Mouse (Mus musculus): ENCODE measurements around the gene 1700012P22Rik. TPM values are rescaled to one million over a fixed set of nuclear protein-coding genes. Genes with fewer than 3 reads are reported as not detected.

Gene 1700012P22Rik
- not detected in 2 replicates for polyA plus RNA-seq (2012; rRNA removed)
- polyA plus RNA-seq (2014; fragmentation: Nextera tagmentation; extraction: Ambion mirVana) = not detected in 2 replicates

DNA sequence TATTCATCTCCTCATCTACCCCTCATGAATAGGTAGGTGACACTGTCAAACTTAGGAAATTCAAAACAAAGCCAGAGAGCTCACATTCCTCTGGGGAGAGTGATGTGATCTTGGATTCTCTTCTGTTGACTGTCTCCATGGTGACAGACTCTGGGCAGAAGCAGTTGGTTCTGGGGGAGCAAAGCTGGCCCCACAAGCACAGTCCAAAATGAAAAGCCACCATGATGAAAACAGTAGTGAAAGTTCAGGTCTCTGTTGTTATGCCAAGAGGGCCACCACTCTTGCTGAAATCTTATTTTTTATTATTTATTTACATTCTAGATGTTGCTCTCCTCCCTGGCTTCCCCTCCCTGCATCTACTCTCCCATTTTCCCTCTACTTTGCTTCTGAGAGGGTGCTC lies at the start of gene 1700012P22Rik:
1700012P22Rik (minus strand) TSS at position 101 of the 400 bp plus-strand sequence.
- Histone ChIP-seq H3K27ac (no peak within 1 kb of the TSS), H3K4me3 (ENCODE audit: insufficient read depth in 1 of 2, low read depth in 2 of 2, low read length in 2 of 2) (no peak within 1 kb of the TSS), H3K4me1 (replicated peaks; ENCODE audit: control insufficient read depth in 2 of 2, insufficient read depth in 2 of 2, low read length in 1 of 2) (no peaks in the 10 kb centered on the region), H3K27me3 (ENCODE audit: control insufficient read depth, insufficient read depth, low read length) (no peaks in the 10 kb centered on the region), H3K36me3 (replicated peaks; ENCODE audit: control insufficient read depth, insufficient read depth, low read depth) (no peaks in the 10 kb centered on the region), H3K9ac (replicated peaks) (no peak within 1 kb of the TSS), H3K4me2 (ENCODE audit: low read depth) (no peak within 1 kb of the TSS), H3K9me3 (ENCODE audit: control insufficient read depth, low read length) (no peaks in the 10 kb centered on the region)
- TF ChIP-seq EP300 (IDR thresholded peaks at IDR 0.05; ENCODE audit: low read depth) (no peak), CTCF (IDR thresholded peaks at IDR 0.05; ENCODE audit: low read depth) (no peak)
- ATAC-seq (ENCODE audit: insufficient read depth) (no peak), DNase-seq (ENCODE audit: low read depth in 3 of 3, low spot score in 3 of 3) (no peak)

- Histone ChIP-seq H3K36me3 (replicated peaks; ENCODE audit: control insufficient read depth, insufficient read depth, low read depth) (no peaks in the 10 kb centered on the region), H3K27ac (no peak overlapping the region), H3K4me3 (ENCODE audit: insufficient read depth in 1 of 2, low read depth in 2 of 2, low read length in 2 of 2) (no peak overlapping the region), H3K4me2 (ENCODE audit: low read depth) (no peak overlapping the region), H3K9me3 (ENCODE audit: control insufficient read depth, low read length) (no peaks in the 10 kb centered on the region), H3K9ac (replicated peaks) (no peak overlapping the region), H3K27me3 (ENCODE audit: control insufficient read depth, insufficient read depth, low read length) (no peaks in the 10 kb centered on the region), H3K4me1 (replicated peaks; ENCODE audit: control insufficient read depth in 2 of 2, insufficient read depth in 2 of 2, low read length in 1 of 2) (no peaks in the 10 kb centered on the region)
- TF ChIP-seq CTCF (IDR thresholded peaks at IDR 0.05; ENCODE audit: low read depth) (no peak), EP300 (IDR thresholded peaks at IDR 0.05; ENCODE audit: low read depth) (no peak)
- DNase-seq (ENCODE audit: low read depth in 3 of 3, low spot score in 3 of 3) (no peak), ATAC-seq (ENCODE audit: insufficient read depth) (no peak)
- 47% methylated on average over 1 of the region's 1 CpGs for WGBS (ENCODE audit: insufficient replicate concordance)
Observed at GRCm38 (mm10) chr4:144468091-144468490, 29.5 kb upstream of the 1700012P22Rik start.

DNA sequence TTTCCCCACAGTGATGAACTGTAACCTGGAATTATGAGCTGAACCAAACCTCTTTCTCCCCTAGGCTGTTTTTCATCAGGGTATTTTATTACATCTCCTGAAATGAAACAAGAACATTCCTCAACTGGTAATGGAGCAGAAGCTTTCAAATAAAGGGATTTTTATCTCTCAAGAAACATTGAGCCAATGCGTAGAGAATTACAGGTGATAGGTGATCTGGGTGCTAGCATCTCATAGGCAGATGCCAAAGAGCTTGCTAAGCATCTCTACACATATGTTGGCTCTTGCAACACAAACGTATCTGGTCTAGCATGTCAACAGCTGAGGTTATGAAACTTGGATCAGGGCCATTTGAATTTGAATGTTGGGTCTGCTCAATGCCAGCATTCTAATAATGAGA lies 26.6 kb upstream of the 1700012P22Rik start:
- H3K9me3 ChIP-seq (ENCODE audit: control insufficient read depth, low read length) = no peaks in the 10 kb centered on the region
- no peak for TF ChIP-seq CTCF (IDR thresholded peaks at IDR 0.05; ENCODE audit: low read depth)
- TF ChIP-seq EP300 (IDR thresholded peaks at IDR 0.05; ENCODE audit: low read depth) = no peak
- no peak for DNase-seq (ENCODE audit: low read depth in 3 of 3, low spot score in 3 of 3)
- 53% methylated on average over 2 of the region's 2 CpGs for WGBS (ENCODE audit: insufficient replicate concordance)
- no peak overlapping the region for H3K9ac ChIP-seq (replicated peaks)
- ATAC-seq (ENCODE audit: insufficient read depth) = no peak
- H3K27me3 ChIP-seq (ENCODE audit: control insufficient read depth, insufficient read depth, low read length) = no peaks in the 10 kb centered on the region
- no peaks in the 10 kb centered on the region for H3K36me3 ChIP-seq (replicated peaks; ENCODE audit: control insufficient read depth, insufficient read depth, low read depth)
- H3K4me1 ChIP-seq (replicated peaks; ENCODE audit: control insufficient read depth in 2 of 2, insufficient read depth in 2 of 2, low read length in 1 of 2) = no peaks in the 10 kb centered on the region
- H3K4me3 ChIP-seq (ENCODE audit: insufficient read depth in 1 of 2, low read depth in 2 of 2, low read length in 2 of 2) = no peak overlapping the region
- H3K4me2 ChIP-seq (ENCODE audit: low read depth) = no peak overlapping the region
- H3K27ac ChIP-seq = no peak overlapping the region

DNA sequence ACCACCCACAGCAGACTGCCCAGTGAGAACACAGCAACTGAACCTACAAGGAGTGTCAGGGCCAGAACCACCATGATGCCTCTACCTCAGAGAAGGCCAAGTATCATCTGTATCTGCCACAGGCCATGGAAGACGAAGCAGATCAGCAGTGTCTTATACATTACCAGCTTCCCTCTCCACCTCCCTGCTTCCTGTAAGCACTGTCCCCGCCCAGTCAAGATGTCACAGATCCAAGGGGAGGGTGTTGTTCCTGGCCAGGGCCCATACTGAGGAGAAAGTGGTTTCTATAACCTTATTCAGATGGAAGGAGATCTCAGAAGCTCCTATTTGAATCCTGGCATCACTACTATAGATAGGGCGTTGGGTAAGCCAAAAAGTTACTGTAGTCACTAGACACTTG lies 25.1 kb upstream of the 1700012P22Rik start, which contains the start of gene Aadacl3:
Aadacl3 (minus strand) TSS at position 101 of the 400 bp plus-strand sequence.
- WGBS (ENCODE audit: insufficient replicate concordance) = 31% methylated on average over 3 of the region's 3 CpGs
- Histone ChIP-seq H3K4me1 (replicated peaks; ENCODE audit: control insufficient read depth in 2 of 2, insufficient read depth in 2 of 2, low read length in 1 of 2) (no peaks in the 10 kb centered on the region), H3K4me2 (ENCODE audit: low read depth) (no peak within 1 kb of the TSS), H3K4me3 (ENCODE audit: insufficient read depth in 1 of 2, low read depth in 2 of 2, low read length in 2 of 2) (no peak within 1 kb of the TSS), H3K9ac (replicated peaks) (no peak within 1 kb of the TSS), H3K9me3 (ENCODE audit: control insufficient read depth, low read length) (no peaks in the 10 kb centered on the region), H3K27me3 (ENCODE audit: control insufficient read depth, insufficient read depth, low read length) (no peaks in the 10 kb centered on the region), H3K27ac (no peak within 1 kb of the TSS), H3K36me3 (replicated peaks; ENCODE audit: control insufficient read depth, insufficient read depth, low read depth) (no peaks in the 10 kb centered on the region)
- no peak for DNase-seq (ENCODE audit: low read depth in 3 of 3, low spot score in 3 of 3)
- TF ChIP-seq CTCF (IDR thresholded peaks at IDR 0.05; ENCODE audit: low read depth) = no peak
- no peak for TF ChIP-seq EP300 (IDR thresholded peaks at IDR 0.05; ENCODE audit: low read depth)
- ATAC-seq (ENCODE audit: insufficient read depth) = no peak

DNA sequence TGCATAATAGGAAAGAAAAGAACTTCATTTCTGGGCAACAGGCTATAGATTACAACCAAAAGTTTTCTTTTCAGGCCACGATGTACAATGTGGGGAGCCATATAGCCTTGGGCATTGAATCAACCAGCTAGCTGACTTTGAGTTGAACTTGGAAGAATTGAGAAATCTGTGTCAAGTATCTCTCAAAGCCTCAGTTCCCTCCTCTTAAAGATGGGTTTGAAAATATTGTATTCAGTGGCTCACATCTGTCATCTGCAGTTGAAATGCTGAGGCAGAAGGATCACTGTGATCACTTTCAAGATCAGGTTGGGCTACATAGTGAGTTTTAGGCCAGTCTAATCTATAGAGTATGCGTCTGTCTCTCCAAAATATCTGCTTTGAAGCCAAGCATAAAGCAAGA lies 14.6 kb upstream of the 1700012P22Rik start, which contains the start of gene Gm9944:
Gm9944 (minus strand) TSS at position 101 of the 400 bp plus-strand sequence.
- no peak within 1 kb of the TSS for H3K9ac ChIP-seq (replicated peaks)
- H3K27me3 ChIP-seq (ENCODE audit: control insufficient read depth, insufficient read depth, low read length) = no peaks in the 10 kb centered on the region
- no peaks in the 10 kb centered on the region for H3K36me3 ChIP-seq (replicated peaks; ENCODE audit: control insufficient read depth, insufficient read depth, low read depth)
- no peak for TF ChIP-seq EP300 (IDR thresholded peaks at IDR 0.05; ENCODE audit: low read depth)
- TF ChIP-seq CTCF (IDR thresholded peaks at IDR 0.05; ENCODE audit: low read depth) = no peak
- ATAC-seq (ENCODE audit: insufficient read depth) (no peak), DNase-seq (ENCODE audit: low read depth in 3 of 3, low spot score in 3 of 3) (no peak)
- no peak within 1 kb of the TSS for H3K4me3 ChIP-seq (ENCODE audit: insufficient read depth in 1 of 2, low read depth in 2 of 2, low read length in 2 of 2)
- H3K4me1 ChIP-seq (replicated peaks; ENCODE audit: control insufficient read depth in 2 of 2, insufficient read depth in 2 of 2, low read length in 1 of 2) = no peaks in the 10 kb centered on the region
- WGBS (ENCODE audit: insufficient replicate concordance) = 45% methylated on average over 2 of the region's 2 CpGs
- no peak within 1 kb of the TSS for H3K27ac ChIP-seq
- H3K4me2 ChIP-seq (ENCODE audit: low read depth) = no peak within 1 kb of the TSS
- H3K9me3 ChIP-seq (ENCODE audit: control insufficient read depth, low read length) = no peaks in the 10 kb centered on the region

All from liver, embryonic 14.5 days (tissue).